Mouse (Mus musculus) stomach, postnatal 0 days (tissue): ENCODE results near the gene A030003K21Rik.

Experiments
- CTCF ChIP-seq: IDR thresholded peaks from 2 replicates; pipeline ENCODE4 v1.5.1; 2016; ENCODE audit warnings: antibody characterized with exemption, low read depth, mild to moderate bottlenecking, moderate library complexity
- EP300 ChIP-seq: optimal IDR thresholded peaks from 2 replicates; pipeline ENCODE3; 2016; ENCODE audit warnings: antibody characterized with exemption

DNA sequence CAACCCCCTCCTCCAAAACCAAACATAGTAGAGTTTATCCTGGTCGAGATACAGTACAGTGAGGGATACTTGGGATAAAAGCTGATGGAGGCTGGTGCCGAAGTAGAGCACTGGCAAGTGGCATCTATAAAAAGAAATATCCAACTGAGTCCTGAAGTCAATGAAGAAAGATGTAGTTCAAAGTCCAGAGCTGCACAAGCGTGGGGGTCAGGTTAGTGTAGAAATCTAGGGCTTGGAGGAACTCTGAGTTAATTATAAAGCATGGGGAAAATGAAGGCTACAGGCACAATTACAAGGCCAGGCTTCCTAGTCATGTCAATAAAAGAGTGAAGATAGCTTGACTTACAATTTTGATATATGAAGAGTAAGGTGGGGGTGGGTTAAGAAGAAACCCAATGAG, 42.0 kb downstream of the A030003K21Rik start:
- TF ChIP-seq CTCF (no peak), EP300 (no peak)
